Mouse (Mus musculus) midbrain, postnatal 0 days (tissue): ENCODE measurements around the gene Ppt2. TPM values are rescaled to one million over a fixed set of nuclear protein-coding genes. Genes with fewer than 3 reads are reported as not detected.
A peak's percentile ranks its signal among the peaks of the same experiment; 100 is the strongest.

Experiments
- ATAC-seq: fragments of 200-750 bp; cut with Nextera tagmentation; 2 replicates; pipeline ENCODE4 v1.8.0; 2017; ENCODE audit warnings: moderate number of reproducible peaks, mild to moderate bottlenecking, moderate TSS enrichment, moderate library complexity; ENCODE audit not compliant: low FRiP score
- DNase-seq: peaks from one replicate; pipeline ENCODE4 v3.0.0-alpha.2; 2015; ENCODE audit warnings: low spot score
- H3K27ac ChIP-seq: fragments of 300-500 bp; sonication (generic); 2 replicates; pipeline ENCODE4 v1.5.1; 2014; ENCODE audit warnings: low read depth, mild to moderate bottlenecking, low read length, mixed read lengths
- H3K27me3 ChIP-seq: fragments of 300-500 bp; sonication (generic); 2 replicates; pipeline ENCODE4 v1.6.1; 2014; ENCODE audit warnings: low read length, control low read depth, mixed read lengths; ENCODE audit not compliant: insufficient read depth
- H3K36me3 ChIP-seq: fragments of 300-500 bp; sonication (generic); 2 replicates; pipeline ENCODE4 v1.6.1; 2014; ENCODE audit warnings: low read length, control low read depth, mixed read lengths; ENCODE audit not compliant: insufficient read depth
- H3K4me1 ChIP-seq: fragments of 300-500 bp; sonication (generic); 2 replicates; pipeline ENCODE4 v1.6.1; 2014; ENCODE audit warnings: mild to moderate bottlenecking, control low read depth, antibody characterized with exemption, low read length, mixed read lengths; ENCODE audit not compliant: insufficient read depth
- H3K4me2 ChIP-seq: fragments of 300-500 bp; sonication (generic); 2 replicates; pipeline ENCODE4 v1.6.1; 2014; ENCODE audit warnings: low read depth, mild to moderate bottlenecking, low read length, mixed read lengths; ENCODE audit not compliant: poor library complexity, severe bottlenecking
- H3K4me3 ChIP-seq: fragments of 300-500 bp; sonication (generic); 2 replicates; pipeline ENCODE4 v1.5.1; 2014; ENCODE audit warnings: low read depth, mild to moderate bottlenecking, low read length, moderate library complexity
- H3K9ac ChIP-seq: fragments of 300-500 bp; sonication (generic); replicated peaks from 2 replicates; pipeline ENCODE4 v1.6.1; 2014; ENCODE audit warnings: mild to moderate bottlenecking, low read length, moderate library complexity, mixed read lengths; ENCODE audit not compliant: poor library complexity, severe bottlenecking
- H3K9me3 ChIP-seq: fragments of 300-500 bp; sonication (generic); 2 replicates; pipeline ENCODE4 v1.6.1; 2016; ENCODE audit warnings: low read length, control low read depth
- CTCF ChIP-seq: IDR thresholded peaks from 2 replicates; pipeline ENCODE4 v1.5.1; 2016; ENCODE audit warnings: antibody characterized with exemption, mild to moderate bottlenecking
- WGBS: fragments of 180-500 bp; shearing (Covaris S2); extraction: QIAGEN DNeasy Blood & Tissue Kit; methylation state at CpG from one replicate; pipeline ENCODE4 v1.1.7; 2014; 5-methylcytosine and 5-hydroxymethylcytosine counted together
- polyA plus RNA-seq: library from polyadenylated mRNA; unstranded; fragments of >200 nt; fragmentation: Nextera tagmentation; extraction: Ambion mirVana; gene quantifications from 2 replicates; pipeline ENCODE4 v1.2.1, GENCODE M21; 2015
- total RNA-seq: library from RNA; depleted of rRNA; stranded (reverse); fragments of >200 nt; gene quantifications from 2 replicates; pipeline ENCODE4 v1.2.3, GENCODE M21; 2014

Gene Ppt2
- total and polyA plus RNA-seq, 2 experiments from 2014 or later = 18.0 to 31.0 TPM

GRCm38 (mm10) chr17:34662978-34663377 lies 34.7 kb upstream of the Ppt2 start:
- ATAC-seq = no peak
- Histone ChIP-seq H3K4me2 (no peak overlapping the region), H3K4me1 (no peaks in the 10 kb centered on the region), H3K9ac (no peak overlapping the region), H3K36me3 (no peaks in the 10 kb centered on the region), H3K9me3 (no peaks in the 10 kb centered on the region), H3K27ac (no peak overlapping the region), H3K27me3 (peaks cover 9% of the 10 kb centered on the region; the same call in 1 of the 2 replicates), H3K4me3 (no peak overlapping the region)
- no peak for TF ChIP-seq CTCF
- DNase-seq = no peak
- WGBS = 83% methylated on average over 8 of the region's 8 CpGs

- H3K4me3 ChIP-seq = no peak overlapping the region
- H3K4me2 ChIP-seq = no peak overlapping the region
- no peaks in the 10 kb centered on the region for H3K9me3 ChIP-seq
- H3K27me3 ChIP-seq = peaks cover 9% of the 10 kb centered on the region; the same call in 1 of the 2 replicates
- no peaks in the 10 kb centered on the region for H3K36me3 ChIP-seq
- no peak for ATAC-seq
- H3K27ac ChIP-seq = no peak overlapping the region
- DNase-seq = no peak
- no peaks in the 10 kb centered on the region for H3K4me1 ChIP-seq
- WGBS = 92% methylated on average over 1 of the region's 1 CpGs
- no peak overlapping the region for H3K9ac ChIP-seq
- TF ChIP-seq CTCF = no peak
These were observed 34.2 kb upstream of the Ppt2 start for GRCm38 (mm10) chr17:34662468-34662867.

- no peak for ATAC-seq
- H3K27me3 ChIP-seq = peaks cover 9% of the 10 kb centered on the region; the same call in 1 of the 2 replicates
- no peaks in the 10 kb centered on the region for H3K36me3 ChIP-seq
- WGBS = 12% methylated on average over 19 of the region's 19 CpGs
- no peak overlapping the region for H3K9ac ChIP-seq
- no peaks in the 10 kb centered on the region for H3K9me3 ChIP-seq
- peak overlapping the region; percentile 20; the same call in 1 of the 2 replicates for H3K4me2 ChIP-seq
- no peak overlapping the region for H3K27ac ChIP-seq
- DNase-seq = no peak
- TF ChIP-seq CTCF = no peak
- no peak overlapping the region for H3K4me3 ChIP-seq
- no peaks in the 10 kb centered on the region for H3K4me1 ChIP-seq
These were observed 32.8 kb upstream of the Ppt2 start for GRCm38 (mm10) chr17:34661121-34661591.

GRCm38 (mm10) chr17:34660259-34660820 lies 32.0 kb upstream of the Ppt2 start:
- Histone ChIP-seq H3K9ac (no peak overlapping the region), H3K4me1 (no peaks in the 10 kb centered on the region), H3K36me3 (no peaks in the 10 kb centered on the region), H3K27ac (no peak overlapping the region), H3K9me3 (no peaks in the 10 kb centered on the region), H3K4me3 (no peak overlapping the region), H3K27me3 (peaks cover 9% of the 10 kb centered on the region; the same call in 1 of the 2 replicates), H3K4me2 (no peak overlapping the region)
- DNase-seq (no peak), ATAC-seq (no peak)
- 37% methylated on average over 11 of the region's 11 CpGs for WGBS
- no peak for TF ChIP-seq CTCF

- DNase-seq (no peak), ATAC-seq (no peak)
- no peak overlapping the region for H3K4me2 ChIP-seq
- H3K36me3 ChIP-seq = no peaks in the 10 kb centered on the region; the same call in 1 of the 2 replicates
- H3K4me1 ChIP-seq = no peaks in the 10 kb centered on the region
- no peaks in the 10 kb centered on the region for H3K9me3 ChIP-seq
- H3K27ac ChIP-seq = no peak overlapping the region
- no peak for TF ChIP-seq CTCF
- peaks cover 9% of the 10 kb centered on the region; the same call in 1 of the 2 replicates for H3K27me3 ChIP-seq
- no peak overlapping the region for H3K4me3 ChIP-seq
- no peak overlapping the region for H3K9ac ChIP-seq
- 64% methylated on average over 3 of the region's 3 CpGs for WGBS
These were observed 31.5 kb upstream of the Ppt2 start for GRCm38 (mm10) chr17:34659897-34660214.

- no peak for TF ChIP-seq CTCF
- no peak for DNase-seq
- no peak overlapping the region for H3K4me2 ChIP-seq
- ATAC-seq = no peak
- 68% methylated on average over 12 of the region's 12 CpGs for WGBS
- peaks cover 9% of the 10 kb centered on the region; the same call in 1 of the 2 replicates for H3K27me3 ChIP-seq
- no peak overlapping the region for H3K9ac ChIP-seq
- H3K36me3 ChIP-seq = peaks cover 3% of the 10 kb centered on the region
- H3K27ac ChIP-seq = no peak overlapping the region
- no peaks in the 10 kb centered on the region for H3K4me1 ChIP-seq
- H3K4me3 ChIP-seq = no peak overlapping the region
- H3K9me3 ChIP-seq = no peaks in the 10 kb centered on the region
These were observed 31.0 kb upstream of the Ppt2 start for GRCm38 (mm10) chr17:34659181-34659896.
